Mouse (Mus musculus) heart, postnatal 25 days (tissue): ENCODE results near the gene Rap1gap2. TPM values are rescaled to one million over a fixed set of nuclear protein-coding genes. Genes with fewer than 3 reads are reported as not detected.
"Not testable (repeated sequence)": the region's sequence is repeated elsewhere in the genome, so short reads cannot be mapped to it uniquely, and the experiment has no call there.

Experiments
- DNase-seq: peaks from one replicate; pipeline ENCODE4 v3.0.0; 2022; ENCODE audit warnings: low spot score
- intact Hi-C: fragments of 180-260 bp; cut with DNase I; formaldehyde crosslinking; loops from one replicate; pipeline ENCODE4 v1.15.1; 2025
- total RNA-seq, 2 experiments: library from RNA; stranded (reverse); gene quantifications; 2 replicates each; pipeline ENCODE4 v1.2.3; 2021

Gene Rap1gap2
- total RNA-seq, 2 experiments from 2014 or later: 85.8 to 86.8 TPM

DNA sequence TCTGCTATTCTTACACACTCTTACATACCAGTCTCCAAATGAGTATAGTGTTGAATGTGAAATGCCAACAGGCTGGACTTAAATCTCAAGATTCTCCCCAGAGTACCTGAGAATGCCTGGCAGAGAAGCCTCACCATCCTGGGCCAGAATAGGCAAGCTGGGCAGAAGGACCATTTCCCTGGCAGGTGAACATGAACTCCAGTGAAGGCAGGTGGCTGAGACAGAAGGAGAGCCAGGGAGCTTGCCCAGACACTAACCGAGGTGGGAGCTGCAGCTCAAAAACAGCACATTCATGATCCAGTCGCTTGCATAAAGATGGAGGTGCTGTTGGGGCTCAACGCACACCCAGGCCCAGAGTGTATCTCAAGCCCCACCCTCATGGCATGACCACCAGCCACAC is 28.3 kb downstream of the Rap1gap2 start:
- intact Hi-C loops: no loop called here
- DNase-seq: no peak

DNA sequence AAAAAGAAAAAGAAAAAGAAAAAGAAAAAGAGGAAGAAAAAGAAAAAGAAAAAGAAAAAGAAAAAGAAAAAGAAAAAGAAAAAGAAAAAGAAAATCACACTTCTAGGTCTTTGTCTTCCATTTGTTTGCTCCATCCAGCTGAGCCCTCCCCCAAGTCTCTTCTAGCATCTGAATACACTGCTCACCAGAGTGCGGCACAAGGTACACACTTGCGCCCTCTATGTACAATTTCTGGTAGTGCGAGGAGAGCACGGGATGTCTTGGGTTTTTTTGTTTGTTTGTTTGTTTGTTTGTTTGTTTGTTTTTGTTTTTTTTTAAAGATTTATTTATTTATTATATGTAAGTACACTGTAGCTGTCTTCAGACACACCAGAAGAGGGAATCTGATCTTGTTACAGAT is 29.4 kb downstream of the Rap1gap2 start:
- DNase-seq, intact Hi-C loops: not testable (repeated sequence)

DNA sequence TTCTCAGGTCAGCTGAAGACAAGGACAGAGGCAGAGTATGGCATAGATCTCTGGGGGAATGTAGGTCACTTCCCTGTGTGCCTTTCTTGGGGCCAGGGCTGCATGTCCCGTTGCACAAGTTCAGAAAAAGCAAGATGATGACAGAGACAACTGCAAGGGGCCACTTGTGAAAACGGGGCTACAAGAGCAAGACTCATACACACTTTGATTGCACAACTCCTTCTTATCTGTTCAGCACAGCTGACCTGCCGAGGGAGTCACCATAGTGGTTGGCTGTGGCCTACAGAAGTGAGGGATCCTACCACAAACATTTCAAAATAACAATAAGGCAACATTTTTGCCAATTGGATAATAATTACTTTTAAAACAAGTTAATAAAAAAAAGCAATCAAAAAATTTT is 33.6 kb downstream of the Rap1gap2 start:
- no peak for DNase-seq
- intact Hi-C loops: no loop called here

DNA sequence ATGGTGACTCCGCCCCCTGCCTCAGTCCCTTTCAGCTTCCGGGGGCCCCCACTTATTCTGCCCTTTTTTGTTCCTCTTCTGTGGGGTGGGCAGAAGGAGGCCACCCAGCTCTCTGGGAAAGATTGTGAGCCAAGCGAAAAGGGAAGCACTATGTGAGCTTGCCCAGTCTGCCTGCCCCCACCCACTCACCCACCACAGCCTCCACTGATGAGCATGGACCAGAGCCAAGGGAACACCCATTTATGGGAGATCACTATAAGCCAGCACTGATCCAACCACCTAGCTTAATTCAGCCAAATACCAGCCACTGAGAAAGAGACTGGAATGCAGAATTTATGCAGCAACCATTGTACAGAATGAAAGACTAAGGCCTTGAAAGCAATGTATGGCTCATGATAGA is 34.8 kb downstream of the Rap1gap2 start:
- intact Hi-C loops: no loop called here
- no peak for DNase-seq

DNA sequence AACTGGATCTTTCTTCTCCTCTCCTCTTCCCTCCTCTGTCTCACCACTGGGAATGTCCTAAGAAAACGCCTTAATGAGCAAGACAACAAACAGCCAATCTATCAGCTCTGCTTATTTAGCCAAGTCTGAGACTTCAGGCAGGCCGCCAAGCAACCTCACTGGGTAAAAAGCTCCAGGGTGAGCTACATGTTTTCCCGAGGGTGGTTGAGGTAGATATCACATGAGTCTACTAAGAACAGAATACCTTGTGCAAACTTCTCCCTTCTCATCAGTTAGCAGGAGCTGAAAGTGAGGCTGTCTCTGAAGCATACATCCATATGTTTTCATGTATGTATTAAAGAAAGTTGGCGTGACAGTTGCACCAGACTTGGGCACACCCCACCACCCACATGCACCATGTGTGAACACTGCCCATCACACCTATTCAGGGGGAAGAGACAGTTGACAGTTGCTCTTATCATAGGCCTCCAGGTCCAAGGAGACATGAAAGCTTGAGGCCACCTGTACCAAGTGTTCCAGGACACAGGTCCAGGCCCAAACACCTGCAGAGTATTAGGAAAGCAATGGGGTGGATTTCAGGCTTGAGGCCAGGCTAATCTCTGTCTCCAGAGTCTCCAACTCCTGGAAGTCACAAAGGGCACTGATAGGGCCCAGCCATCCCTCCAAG is 35.8 kb downstream of the Rap1gap2 start:
- no peak for DNase-seq
- intact Hi-C loops: no loop called here

DNA sequence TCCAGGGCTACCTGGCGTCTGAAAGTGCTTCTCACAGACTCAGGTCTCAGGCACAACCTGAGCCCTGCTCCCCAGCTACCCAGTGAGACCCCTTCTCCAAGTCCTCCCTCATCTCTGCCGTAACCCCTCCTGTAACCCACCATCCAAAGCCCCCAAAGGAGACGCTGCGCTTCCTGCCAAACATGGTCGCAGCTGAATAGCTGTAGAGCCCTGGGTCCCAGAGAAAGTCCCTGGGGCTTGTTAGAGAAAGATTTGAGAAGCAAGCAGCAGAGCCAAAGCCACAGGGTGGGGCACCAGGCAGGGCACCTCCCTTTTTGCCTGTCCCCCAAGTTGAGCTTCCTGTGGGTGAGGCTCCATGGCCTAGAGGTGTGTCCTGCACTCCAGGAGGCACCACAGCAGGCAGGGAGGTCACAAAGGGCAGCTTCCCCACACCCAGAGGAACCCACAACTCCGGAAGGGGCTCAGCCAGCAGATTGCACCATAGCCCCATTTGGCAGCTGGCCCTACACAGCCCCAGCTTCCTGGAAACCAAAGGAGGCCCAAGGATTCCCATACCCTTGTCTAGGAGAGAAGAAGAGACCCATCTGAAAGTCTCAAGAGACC is 38.2 kb downstream of the Rap1gap2 start:
- intact Hi-C loops: no loop called here
- DNase-seq: peak; percentile 23

DNA sequence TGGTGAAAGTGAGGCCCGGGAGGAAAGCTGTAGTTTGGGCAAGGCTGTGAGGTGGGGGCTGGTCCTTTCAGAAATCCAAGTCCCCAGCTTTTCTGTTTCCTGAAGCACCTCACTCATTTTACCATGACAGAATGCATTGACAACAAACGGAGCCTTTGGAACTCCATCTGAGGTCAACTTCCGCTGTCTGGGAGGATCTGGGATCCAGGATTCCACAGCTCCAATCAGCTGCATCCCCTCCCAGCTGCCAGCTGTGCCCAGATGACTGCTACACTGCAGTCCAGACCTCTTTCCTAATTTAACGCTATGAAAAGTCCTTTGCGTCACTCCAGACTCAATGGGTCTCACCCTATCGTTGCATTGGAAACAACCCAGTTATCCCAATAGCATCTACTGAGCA is 41.0 kb downstream of the Rap1gap2 start:
- no peak for DNase-seq
- intact Hi-C loops: no loop called here

DNA sequence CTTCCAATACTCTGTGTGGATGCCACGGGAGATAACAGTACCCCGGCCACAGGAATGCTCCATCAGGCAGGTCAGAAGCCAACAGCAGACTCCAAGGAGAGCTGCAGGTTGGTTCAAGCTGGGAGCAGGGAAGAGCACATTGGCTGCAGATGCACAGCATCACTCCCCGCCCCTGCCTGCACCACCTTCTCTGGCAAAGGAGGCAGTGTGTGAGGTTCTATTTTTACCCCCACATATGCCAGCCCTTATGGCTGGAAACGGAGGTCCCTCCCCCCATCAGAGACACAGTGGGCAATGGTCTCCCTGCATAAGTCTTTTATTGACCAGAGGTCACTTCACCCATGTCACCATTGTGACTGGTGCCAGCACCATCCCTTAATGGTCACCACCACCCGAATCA is 42.3 kb downstream of the Rap1gap2 start:
- intact Hi-C loops: no loop called here

DNA sequence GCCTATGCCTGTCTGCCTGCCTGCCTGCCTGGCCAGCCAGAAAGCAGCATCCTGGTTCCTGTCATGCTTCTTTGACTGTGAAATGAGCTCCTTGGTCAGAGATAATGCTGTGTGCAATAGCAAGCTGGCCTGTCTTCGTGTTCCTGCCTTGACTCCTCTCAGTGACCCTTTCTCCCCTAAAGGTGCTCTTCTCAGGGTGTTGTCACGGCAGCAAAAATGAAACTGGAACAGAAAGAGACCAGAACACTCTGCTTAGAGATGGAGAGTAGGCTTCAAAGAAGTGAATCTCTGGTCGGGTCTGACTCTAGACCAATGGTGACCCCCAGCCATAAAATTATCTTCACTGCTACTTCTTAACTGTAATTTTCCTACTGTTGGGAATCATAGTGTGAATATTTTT is 42.7 kb downstream of the Rap1gap2 start:
- DNase-seq: no peak
- intact Hi-C loops: no loop called here

More for the DNA sequence above, 42.3 kb downstream of the Rap1gap2 start:
- DNase-seq: no peak

DNA sequence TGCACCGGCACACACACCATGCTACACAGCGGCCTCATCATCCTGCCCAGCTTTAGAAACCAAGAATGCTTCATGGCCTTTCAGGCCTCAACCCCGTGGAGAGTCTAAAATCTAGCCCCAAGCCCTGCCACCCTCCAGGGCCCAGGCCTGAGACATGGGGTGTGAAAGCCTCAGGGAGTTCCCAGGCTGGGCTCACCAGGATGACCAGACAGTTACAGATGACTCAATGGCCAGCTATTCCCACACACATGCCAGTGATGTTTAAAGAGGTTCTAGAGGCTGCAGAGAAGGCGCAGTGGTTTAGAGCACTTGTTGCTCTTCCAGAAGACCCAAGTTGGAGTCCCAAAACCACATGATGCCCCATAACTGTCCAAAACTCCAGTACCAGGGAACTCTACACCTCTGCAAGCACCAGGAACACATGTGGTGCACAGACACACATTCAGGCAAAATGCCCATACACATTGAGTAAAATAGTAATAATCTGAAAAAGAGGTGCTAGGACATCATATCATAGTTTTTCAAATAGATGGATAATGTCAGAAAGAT is 44.3 kb downstream of the Rap1gap2 start:
- intact Hi-C loops: no loop called here
- DNase-seq: no peak

DNA sequence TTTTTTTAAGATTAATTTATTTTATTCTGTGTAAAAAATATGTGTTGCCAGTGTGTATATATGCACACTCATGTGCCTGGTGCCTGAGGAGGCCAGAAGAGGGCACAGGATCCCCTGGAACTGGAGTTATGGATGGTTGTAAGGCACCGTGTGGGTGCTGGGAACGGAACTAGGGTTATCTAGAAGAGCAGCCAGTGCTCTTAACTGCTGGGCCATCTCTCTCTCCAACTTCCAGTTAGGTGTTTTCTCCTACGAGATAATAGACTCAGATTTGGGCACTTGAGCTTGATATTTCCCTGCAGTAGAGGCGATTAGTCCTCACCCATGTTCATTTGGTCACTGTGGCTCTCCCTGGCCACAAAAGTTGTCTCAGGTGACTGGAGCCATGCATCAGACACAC is 49.3 kb downstream of the Rap1gap2 start:
- intact Hi-C loops: no loop called here
- DNase-seq: no peak

DNA sequence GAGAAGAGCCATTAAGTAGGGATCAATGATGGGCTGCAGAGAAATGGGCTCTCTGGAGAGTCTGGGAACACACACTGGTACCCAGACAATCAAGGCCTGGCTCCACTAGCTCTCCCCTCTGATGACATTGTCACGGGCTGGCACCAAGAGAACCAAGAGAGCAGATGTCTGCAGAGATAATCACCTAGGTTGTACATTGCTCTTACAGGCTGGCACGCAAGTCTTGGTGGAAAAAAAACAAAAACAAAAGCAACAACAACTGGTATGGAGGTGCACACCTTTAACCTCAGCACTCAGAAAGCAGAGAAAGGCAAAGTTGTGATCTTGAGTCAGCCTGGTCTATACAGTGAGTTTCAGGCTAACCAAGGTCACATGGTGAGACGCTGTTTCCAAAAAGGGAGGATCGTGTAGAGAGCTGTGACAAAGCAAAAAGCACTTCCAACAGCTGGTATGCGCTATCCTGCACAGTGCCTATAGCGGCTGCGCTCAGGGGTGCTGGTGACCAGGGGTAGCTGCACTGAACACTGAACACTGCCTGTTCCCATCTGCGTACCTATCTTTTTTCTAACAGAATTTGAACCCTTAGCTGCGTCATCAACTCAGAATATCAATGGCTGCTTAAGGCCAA is 50.0 kb downstream of the Rap1gap2 start:
- no peak for DNase-seq
- intact Hi-C loops: no loop called here

DNA sequence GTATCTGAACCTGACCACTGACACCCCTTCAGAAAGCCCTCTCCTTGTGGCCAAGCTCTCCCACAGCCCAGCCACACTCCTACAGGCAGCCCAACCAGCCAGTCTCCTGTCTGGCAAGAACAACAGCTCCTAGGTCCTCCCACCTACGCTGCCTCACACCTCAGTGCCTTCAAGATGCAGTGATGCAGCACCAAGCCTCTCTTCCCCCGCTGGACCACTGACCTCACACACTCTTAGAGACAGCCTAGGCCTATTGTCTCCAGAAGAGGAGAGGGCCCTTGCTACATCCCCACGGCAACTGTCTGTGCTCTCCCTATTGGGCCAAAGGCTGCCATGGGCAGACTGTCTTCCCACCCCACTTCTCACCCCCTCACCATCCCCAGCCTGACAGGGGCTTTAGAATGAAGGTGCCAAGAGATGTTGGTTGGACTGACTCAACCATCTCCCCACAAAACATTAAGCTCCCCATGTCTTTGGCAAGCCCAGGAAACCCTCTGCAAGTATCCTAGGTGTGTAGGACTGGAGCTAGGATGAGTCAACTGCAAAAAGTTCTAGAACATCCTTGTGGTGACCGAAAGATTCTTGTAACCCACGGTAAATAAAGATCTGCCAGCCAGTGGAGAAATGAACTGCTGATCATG is 50.8 kb downstream of the Rap1gap2 start:
- intact Hi-C loops: no loop called here
- no peak for DNase-seq

DNA sequence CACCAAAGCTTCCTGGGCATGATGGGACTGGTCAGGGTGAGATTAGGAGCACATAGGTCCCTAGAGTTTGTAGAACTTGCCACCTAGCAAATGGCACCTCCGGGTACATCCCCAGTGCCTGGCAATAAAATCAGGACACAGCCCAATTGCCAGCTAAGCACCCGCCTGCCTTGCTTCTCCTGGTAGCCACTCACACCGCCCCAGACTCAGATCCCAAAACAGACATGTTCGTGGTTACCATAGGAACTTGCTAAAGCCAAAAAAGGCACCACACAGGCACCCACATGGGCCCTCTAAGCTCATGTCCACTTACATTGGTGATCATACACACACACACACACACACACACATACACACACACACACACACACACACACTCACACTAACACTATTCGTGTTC is 51.8 kb downstream of the Rap1gap2 start:
- intact Hi-C loops: no loop called here
- DNase-seq: no peak

DNA sequence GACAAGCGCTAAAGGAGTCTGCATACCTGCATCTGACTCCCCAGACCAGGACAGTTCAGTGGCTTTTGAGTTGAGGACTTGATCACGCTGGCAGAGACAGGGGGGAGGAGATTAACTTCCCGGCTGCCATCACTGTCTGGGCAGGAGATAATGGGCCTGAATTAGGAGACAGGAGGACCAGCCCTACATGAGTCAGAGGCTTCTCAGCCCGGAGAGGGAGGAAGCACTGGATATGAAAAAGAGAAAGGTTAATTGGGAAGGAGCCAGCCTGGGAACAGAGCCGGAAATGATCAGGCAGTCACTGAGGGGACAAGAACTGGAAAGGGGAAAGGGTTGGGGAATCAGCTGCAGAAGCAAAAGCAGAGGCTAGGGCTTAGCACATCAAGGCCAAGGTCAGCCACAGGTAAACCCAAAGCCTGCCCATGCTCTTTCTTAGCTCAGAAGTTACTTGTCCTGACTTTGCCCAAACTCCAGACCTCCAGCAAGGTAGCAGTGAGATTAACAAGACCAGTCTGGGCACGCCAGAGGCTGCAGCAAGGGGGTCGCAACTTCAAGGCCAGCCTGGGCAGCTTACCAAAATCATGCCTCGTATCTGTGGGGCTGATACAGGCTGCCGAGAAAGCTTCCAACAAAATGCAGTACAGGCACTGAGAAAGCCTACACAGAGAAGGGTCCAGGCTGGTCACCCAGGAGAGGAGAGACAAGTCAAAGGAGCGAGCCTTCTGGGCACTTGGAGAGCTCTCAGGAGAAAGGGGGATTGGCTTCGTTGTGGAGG is 53.1 kb downstream of the Rap1gap2 start:
- DNase-seq: no peak
- intact Hi-C loops: no loop called here

DNA sequence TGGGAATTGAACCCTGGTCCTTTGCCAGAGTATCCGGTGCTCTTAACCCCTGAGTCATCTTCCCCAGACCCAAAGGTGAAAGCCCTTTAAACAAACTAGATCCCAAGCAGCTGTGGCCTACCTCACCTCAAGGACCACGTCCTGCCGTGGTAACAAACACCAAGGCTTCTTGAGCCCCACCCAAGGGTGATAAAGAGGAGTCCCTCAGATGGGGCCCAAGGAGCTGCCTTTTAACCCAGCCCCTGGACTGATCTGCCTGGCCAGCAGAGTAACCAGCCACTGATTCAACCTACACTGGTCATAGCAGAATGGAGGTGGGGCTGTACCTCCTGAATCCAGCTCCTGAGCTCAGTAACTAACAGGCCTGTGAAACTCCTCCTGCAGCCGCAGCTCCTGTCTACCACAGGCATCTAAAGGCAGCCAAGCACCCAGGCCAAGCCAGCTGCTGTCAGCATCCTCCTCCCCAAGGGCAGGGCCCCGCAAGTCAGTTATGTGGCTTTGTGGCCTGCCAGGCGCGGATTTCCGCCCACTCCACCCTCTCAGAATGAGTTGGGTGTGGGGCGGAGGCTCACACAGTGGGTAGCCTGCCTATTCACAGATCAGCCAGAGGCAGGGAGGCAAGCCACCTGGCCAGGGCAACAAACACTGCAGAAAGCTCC is 54.9 kb downstream of the Rap1gap2 start:
- DNase-seq: peak; percentile 29
- intact Hi-C loops: no loop called here

DNA sequence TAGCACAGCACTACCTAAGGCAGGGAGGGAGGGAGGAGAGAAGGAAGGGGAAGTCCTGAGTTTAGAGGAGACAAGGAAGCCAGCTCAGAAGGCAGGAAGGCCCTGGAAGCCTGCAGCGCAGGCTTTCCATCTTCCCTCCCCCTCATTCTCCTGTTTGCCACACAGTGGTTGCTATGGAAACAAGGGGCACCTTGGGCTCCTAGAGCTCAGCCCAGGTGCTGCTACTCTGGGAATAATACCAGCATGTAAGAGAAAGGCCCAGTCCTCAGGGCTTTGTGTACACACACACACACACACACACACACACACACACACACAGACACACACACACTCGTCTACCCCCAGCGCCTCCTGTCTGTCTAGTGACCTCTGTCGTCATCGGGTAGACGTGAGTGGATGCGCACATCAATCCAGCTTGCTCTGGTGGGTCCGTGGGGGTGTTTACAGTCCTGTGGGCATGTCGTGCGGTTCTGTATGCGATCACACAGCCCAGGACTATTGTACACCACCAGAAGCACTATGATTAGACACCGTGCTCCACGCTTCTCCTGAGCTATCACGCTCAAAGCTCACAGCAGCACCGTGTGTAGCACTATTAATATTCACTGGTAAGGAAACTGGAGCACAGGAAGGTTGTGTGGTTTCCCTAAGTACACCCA is 55.9 kb downstream of the Rap1gap2 start:
- DNase-seq: no peak
- intact Hi-C loops: no loop called here

DNA sequence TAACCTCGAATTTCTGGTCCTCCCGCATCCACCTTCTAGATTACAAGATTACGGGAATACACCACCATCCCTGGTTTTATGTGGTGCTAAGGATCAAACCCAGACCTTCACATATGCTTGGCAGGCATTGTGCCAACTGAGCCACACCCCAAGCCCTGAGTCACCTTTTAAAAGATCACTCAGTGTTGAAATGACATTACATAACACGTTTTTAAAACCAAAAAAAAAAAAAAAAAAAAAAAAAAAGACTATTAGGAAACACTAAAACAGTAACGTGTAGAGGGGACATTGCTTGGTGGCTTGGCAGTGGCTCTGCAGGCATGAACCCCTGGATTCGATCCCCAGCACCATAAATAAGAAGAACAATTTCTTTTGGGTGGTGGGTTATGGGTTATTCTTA is 59.1 kb downstream of the Rap1gap2 start:
- no peak for DNase-seq
- intact Hi-C loops: no loop called here

DNA sequence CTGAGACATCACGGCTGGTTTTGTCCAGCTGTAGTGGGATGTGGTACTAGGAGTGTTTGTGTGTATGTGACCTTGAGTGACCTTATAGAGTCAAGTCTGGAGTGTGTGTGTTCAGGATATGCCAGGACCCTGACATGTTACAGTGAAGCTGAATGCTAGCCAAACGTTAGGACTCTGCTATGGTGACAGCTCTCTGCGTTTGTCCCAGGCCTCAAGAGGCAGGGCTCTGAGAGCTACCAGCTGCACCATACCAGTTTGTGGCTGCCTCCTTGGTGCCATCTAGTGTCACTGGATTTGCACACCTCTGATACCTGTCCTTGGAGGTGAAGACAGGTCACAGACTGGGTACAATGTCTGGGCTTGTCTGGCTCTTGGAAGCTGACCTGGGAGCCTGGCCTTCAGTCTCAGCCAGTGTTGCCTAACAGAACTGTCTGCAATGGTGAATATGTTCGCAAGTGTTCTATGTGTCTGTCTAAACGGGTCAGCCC is 60.1 kb downstream of the Rap1gap2 start:
- DNase-seq: no peak
- intact Hi-C loops: no loop called here
